Mouse (Mus musculus) forebrain, embryonic 15.5 days (tissue): ENCODE measurements around the gene Olfr66. TPM values are rescaled to one million over a fixed set of nuclear protein-coding genes. Genes with fewer than 3 reads are reported as not detected.

ENCODE experiments used
- ATAC-seq: fragments of 200-750 bp; cut with Nextera tagmentation; replicated peaks from 2 replicates; pipeline ENCODE4 v1.8.0; 2017; ENCODE audit warnings: mild to moderate bottlenecking, moderate TSS enrichment, moderate library complexity
- H3K27ac ChIP-seq: fragments of 300-500 bp; sonication (generic); replicated peaks from 2 replicates; pipeline ENCODE4 v1.5.1; 2015; ENCODE audit warnings: mild to moderate bottlenecking, inconsistent platforms
- H3K27me3 ChIP-seq: fragments of 300-500 bp; sonication (generic); 2 replicates; pipeline ENCODE4 v1.6.1; 2015; ENCODE audit warnings: inconsistent platforms
- H3K36me3 ChIP-seq: fragments of 300-500 bp; sonication (generic); 2 replicates; pipeline ENCODE4 v1.6.1; 2015; ENCODE audit warnings: mild to moderate bottlenecking, inconsistent platforms
- H3K4me1 ChIP-seq: fragments of 300-500 bp; sonication (generic); 2 replicates; pipeline ENCODE4 v1.6.1; 2015; ENCODE audit warnings: inconsistent platforms
- H3K4me2 ChIP-seq: fragments of 300-500 bp; sonication (generic); replicated peaks from 2 replicates; pipeline ENCODE4 v1.6.1; 2015; ENCODE audit warnings: mild to moderate bottlenecking, inconsistent platforms
- H3K4me3 ChIP-seq: fragments of 300-500 bp; sonication (generic); 2 replicates; pipeline ENCODE4 v1.5.1; 2015; ENCODE audit warnings: mild to moderate bottlenecking, inconsistent platforms
- H3K9ac ChIP-seq: fragments of 300-500 bp; sonication (generic); replicated peaks from 2 replicates; pipeline ENCODE4 v1.6.1; 2015; ENCODE audit warnings: mild to moderate bottlenecking, inconsistent platforms
- H3K9me3 ChIP-seq: fragments of 300-500 bp; sonication (generic); 2 replicates; pipeline ENCODE4 v1.6.1; 2016; ENCODE audit warnings: inconsistent platforms
- WGBS: fragments of 180-500 bp; shearing (Covaris S2); methylation state at CpG from one replicate; pipeline ENCODE4 v1.1.7; 2015; ENCODE audit warnings: mixed read lengths; 5-methylcytosine and 5-hydroxymethylcytosine counted together
- polyA plus RNA-seq: library from polyadenylated mRNA; unstranded; fragments of >200 nt; fragmentation: Nextera tagmentation; extraction: Ambion mirVana; gene quantifications from 2 replicates; pipeline ENCODE4 v1.2.1, GENCODE M21; 2015

Olfr66 gene
- polyA plus RNA-seq: not detected in 2 replicates

GRCm38 (mm10) chr7:103886152-103886551 lies at the start of gene Olfr66:
Olfr66 (minus strand) TSS chr7:103886252.
- H3K27me3 ChIP-seq: no peaks in the 10 kb centered on the region
- no peak within 1 kb of the TSS for H3K4me3 ChIP-seq
- no peak within 1 kb of the TSS for H3K9ac ChIP-seq
- no peak for ATAC-seq
- no peak within 1 kb of the TSS for H3K27ac ChIP-seq
- no peaks in the 10 kb centered on the region for H3K36me3 ChIP-seq
- H3K4me2 ChIP-seq: no peak within 1 kb of the TSS
- no peaks in the 10 kb centered on the region for H3K9me3 ChIP-seq
- H3K4me1 ChIP-seq: no peaks in the 10 kb centered on the region

DNA sequence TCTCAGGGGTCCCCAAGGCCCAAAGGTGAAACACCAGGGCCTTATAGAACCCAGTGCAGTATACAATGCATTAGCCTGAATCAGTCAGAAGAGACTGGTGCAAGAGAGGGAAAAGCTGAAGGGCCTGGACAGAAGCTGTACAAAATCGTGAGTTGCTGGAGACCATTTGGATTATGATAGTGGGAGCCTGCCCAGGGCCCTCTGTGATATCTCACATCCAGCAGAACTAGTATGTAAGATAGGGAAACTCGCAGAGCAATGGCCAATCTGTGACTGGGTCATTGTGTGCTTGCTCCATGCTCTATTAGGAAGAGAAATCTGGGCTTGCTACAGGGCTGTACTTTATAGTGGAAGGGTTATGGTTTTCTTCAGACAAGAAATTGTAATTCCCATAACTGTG lies 48.2 kb upstream of the Olfr66 start, which contains the start of gene Olfr632:
TSS of gene Olfr632 (plus strand) at position 84 of the 400 bp plus-strand sequence.
- Histone ChIP-seq H3K9me3 (no peaks in the 10 kb centered on the region), H3K4me3 (no peak within 1 kb of the TSS), H3K27me3 (no peaks in the 10 kb centered on the region), H3K4me1 (no peaks in the 10 kb centered on the region), H3K9ac (no peak within 1 kb of the TSS), H3K36me3 (no peaks in the 10 kb centered on the region), H3K27ac (no peak within 1 kb of the TSS), H3K4me2 (no peak within 1 kb of the TSS)
- 77% methylated on average over 2 of the region's 2 CpGs for WGBS
- ATAC-seq: no peak

DNA sequence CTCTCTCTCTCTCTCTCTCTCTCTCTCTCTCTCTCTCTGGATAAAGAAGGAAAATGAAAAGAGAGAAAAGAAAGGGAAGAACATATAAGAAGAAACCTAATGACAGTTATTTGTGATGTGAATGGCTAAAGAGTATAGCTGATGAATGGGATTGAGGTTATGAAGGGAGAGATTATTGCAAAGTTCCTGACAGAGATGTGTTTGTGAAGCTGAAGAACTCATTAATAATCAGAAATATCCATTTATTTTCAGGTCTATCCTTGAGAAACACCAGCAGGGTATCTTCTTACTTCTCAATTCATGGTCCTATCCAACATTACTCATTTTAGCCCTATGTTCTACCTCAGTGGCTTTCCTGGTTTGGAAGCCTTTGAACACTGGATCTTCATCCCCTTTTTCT lies 42.5 kb upstream of the Olfr66 start, which contains the start of gene Olfr631:
TSS of gene Olfr631 (plus strand) at position 301 of the 400 bp plus-strand sequence.
- H3K36me3 ChIP-seq: no peaks in the 10 kb centered on the region
- no peak within 1 kb of the TSS for H3K9ac ChIP-seq
- no peak for ATAC-seq
- H3K4me3 ChIP-seq: no peak within 1 kb of the TSS
- no peak within 1 kb of the TSS for H3K4me2 ChIP-seq
- H3K27ac ChIP-seq: no peak within 1 kb of the TSS
- H3K9me3 ChIP-seq: no peaks in the 10 kb centered on the region
- no peaks in the 10 kb centered on the region for H3K4me1 ChIP-seq
- no peaks in the 10 kb centered on the region for H3K27me3 ChIP-seq

DNA sequence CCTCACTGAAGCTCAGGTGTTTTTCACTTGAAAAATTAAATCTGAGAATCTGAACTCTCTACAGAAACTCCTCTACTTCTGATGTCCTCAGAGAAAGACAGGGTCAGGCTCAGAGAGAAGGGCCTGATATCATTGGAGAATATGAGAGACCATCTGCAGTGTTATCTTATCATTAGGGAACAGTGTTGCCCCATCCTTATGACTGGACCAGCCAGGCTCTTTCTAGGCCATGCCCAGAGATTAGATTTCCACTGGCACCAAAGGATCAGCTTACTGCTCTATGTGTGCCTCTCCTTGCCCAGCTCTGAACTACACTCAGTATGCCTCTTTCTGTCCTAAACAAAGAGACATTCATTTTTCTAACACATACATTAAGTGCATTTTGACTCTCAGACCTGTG lies 29.3 kb upstream of the Olfr66 start:
- H3K27ac ChIP-seq: no peak overlapping the region
- no peak for ATAC-seq
- no peak overlapping the region for H3K4me2 ChIP-seq
- H3K9me3 ChIP-seq: no peaks in the 10 kb centered on the region
- no peaks in the 10 kb centered on the region for H3K27me3 ChIP-seq
- no peaks in the 10 kb centered on the region for H3K4me1 ChIP-seq
- H3K9ac ChIP-seq: no peak overlapping the region
- H3K36me3 ChIP-seq: no peaks in the 10 kb centered on the region
- no peak overlapping the region for H3K4me3 ChIP-seq

DNA sequence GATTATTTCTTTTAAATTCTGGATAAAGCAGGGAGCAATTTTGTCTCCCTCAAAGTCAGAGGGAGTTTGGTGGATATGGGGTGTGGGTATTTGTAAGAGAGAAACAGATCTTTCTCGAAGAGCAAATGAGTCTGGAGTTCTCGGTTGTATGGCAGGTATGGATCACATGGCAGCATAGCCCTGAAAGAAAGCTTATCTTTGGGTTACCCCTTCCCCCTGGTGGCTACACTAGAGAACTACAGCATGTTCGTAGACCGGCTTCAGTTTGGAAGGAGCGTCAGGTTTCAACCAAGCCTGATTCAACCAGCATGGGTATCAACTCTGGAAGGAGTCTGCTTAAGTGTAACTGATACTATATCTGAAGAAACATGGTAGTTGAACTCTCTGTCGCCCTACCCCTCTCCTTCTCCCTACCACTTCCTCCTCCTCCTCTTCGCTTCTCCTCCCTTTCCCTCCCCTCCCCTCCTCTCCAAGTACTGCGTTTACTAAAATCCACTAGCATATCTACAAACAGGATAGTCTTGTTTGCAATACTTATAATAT lies 27.0 kb upstream of the Olfr66 start:
- H3K4me1 ChIP-seq: no peaks in the 10 kb centered on the region
- H3K27ac ChIP-seq: no peak overlapping the region
- ATAC-seq: no peak
- no peaks in the 10 kb centered on the region for H3K36me3 ChIP-seq
- no peak overlapping the region for H3K4me3 ChIP-seq
- H3K27me3 ChIP-seq: no peaks in the 10 kb centered on the region
- H3K4me2 ChIP-seq: no peak overlapping the region
- no peak overlapping the region for H3K9ac ChIP-seq
- no peaks in the 10 kb centered on the region for H3K9me3 ChIP-seq
- WGBS: 47% methylated on average over 8 of the region's 8 CpGs

DNA sequence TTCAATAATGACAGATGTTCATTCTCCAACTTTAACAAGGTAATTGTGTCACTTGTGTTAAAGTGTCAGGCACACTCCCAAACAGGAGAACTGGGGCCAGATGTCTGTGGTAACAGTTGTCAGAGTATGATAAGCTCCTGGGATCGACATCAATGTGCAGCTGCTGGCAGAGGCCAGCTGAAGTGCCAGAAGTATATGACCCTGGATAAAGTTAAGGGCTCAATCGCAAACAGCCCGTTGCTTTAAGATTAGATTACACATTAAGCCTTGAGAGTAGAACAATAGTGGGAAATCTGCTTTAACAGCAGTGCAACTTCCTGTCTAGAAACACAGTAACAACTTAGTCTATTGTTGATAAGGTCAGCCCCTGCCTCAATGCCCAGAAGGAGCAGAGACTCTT lies 24.0 kb upstream of the Olfr66 start:
- Histone ChIP-seq H3K9ac (no peak overlapping the region), H3K4me2 (no peak overlapping the region), H3K36me3 (no peaks in the 10 kb centered on the region), H3K9me3 (no peaks in the 10 kb centered on the region), H3K27ac (no peak overlapping the region), H3K27me3 (no peaks in the 10 kb centered on the region), H3K4me1 (no peaks in the 10 kb centered on the region), H3K4me3 (no peak overlapping the region)
- no peak for ATAC-seq
- WGBS: 65% methylated on average over 3 of the region's 3 CpGs

GRCm38 (mm10) chr7:103903187-103903586 lies 17.1 kb upstream of the Olfr66 start, which contains the start of gene Olfr65:
Olfr65 (plus strand) TSS chr7:103903487.
- H3K27ac ChIP-seq: no peak within 1 kb of the TSS
- ATAC-seq: no peak
- no peak within 1 kb of the TSS for H3K9ac ChIP-seq
- no peak within 1 kb of the TSS for H3K4me3 ChIP-seq
- no peak within 1 kb of the TSS for H3K4me2 ChIP-seq
- no peaks in the 10 kb centered on the region for H3K4me1 ChIP-seq
- H3K27me3 ChIP-seq: no peaks in the 10 kb centered on the region
- H3K9me3 ChIP-seq: no peaks in the 10 kb centered on the region
- no peaks in the 10 kb centered on the region for H3K36me3 ChIP-seq
- WGBS: 90% methylated on average over 2 of the region's 2 CpGs

- no peak within 1 kb of the TSS for H3K4me2 ChIP-seq
- H3K36me3 ChIP-seq: no peaks in the 10 kb centered on the region
- no peak for ATAC-seq
- H3K9ac ChIP-seq: no peak within 1 kb of the TSS
- no peaks in the 10 kb centered on the region for H3K9me3 ChIP-seq
- H3K4me1 ChIP-seq: no peaks in the 10 kb centered on the region
- WGBS: 86% methylated on average over 1 of the region's 1 CpGs
- no peak within 1 kb of the TSS for H3K4me3 ChIP-seq
- no peaks in the 10 kb centered on the region for H3K27me3 ChIP-seq
- H3K27ac ChIP-seq: no peak within 1 kb of the TSS
These were observed 8.3 kb upstream of the Olfr66 start, which contains the start of gene Olfr64 for GRCm38 (mm10) chr7:103894385-103894784. Olfr64 (minus strand) TSS chr7:103894485.

GRCm38 (mm10) chr7:103877093-103877492 lies 9.0 kb downstream of the Olfr66 start:
- Histone ChIP-seq H3K4me1 (no peaks in the 10 kb centered on the region), H3K9me3 (no peaks in the 10 kb centered on the region), H3K27ac (no peak overlapping the region), H3K36me3 (no peaks in the 10 kb centered on the region), H3K4me2 (no peak overlapping the region), H3K4me3 (no peak overlapping the region), H3K27me3 (no peaks in the 10 kb centered on the region), H3K9ac (no peak overlapping the region)
- WGBS: 78% methylated on average over 2 of the region's 2 CpGs
- no peak for ATAC-seq

DNA sequence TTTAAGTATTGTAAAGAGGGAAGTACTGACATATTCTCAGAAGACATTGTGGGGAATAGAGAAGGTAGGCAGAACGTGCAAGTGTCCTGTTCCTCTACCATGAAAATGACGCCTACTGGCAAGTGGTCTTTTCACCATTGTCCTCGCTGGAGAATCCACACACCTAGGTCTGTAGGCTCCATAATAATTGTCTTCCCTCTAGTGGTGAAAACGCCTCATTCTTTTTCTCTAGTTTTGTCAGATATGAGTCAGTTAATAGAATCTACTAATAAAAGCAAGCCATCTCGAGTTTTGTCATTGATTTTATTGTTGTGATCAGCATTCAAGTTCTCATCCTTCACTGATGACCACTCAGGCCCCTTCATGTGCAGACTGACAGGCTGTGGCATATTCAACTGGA lies 11.6 kb downstream of the Olfr66 start:
- WGBS: 50% methylated on average over 5 of the region's 5 CpGs
- Histone ChIP-seq H3K9ac (no peak overlapping the region), H3K4me2 (no peak overlapping the region), H3K36me3 (no peaks in the 10 kb centered on the region), H3K27me3 (no peaks in the 10 kb centered on the region), H3K27ac (no peak overlapping the region), H3K9me3 (no peaks in the 10 kb centered on the region), H3K4me3 (no peak overlapping the region), H3K4me1 (no peaks in the 10 kb centered on the region)
- no peak for ATAC-seq

GRCm38 (mm10) chr7:103873064-103873463 lies 13.0 kb downstream of the Olfr66 start:
- no peak for ATAC-seq
- no peak overlapping the region for H3K27ac ChIP-seq
- WGBS: 9% methylated on average over 1 of the region's 1 CpGs

GRCm38 (mm10) chr7:103870667-103871066 lies 15.4 kb downstream of the Olfr66 start:
- no peaks in the 10 kb centered on the region for H3K4me1 ChIP-seq
- no peak overlapping the region for H3K4me3 ChIP-seq
- no peaks in the 10 kb centered on the region for H3K36me3 ChIP-seq
- H3K9ac ChIP-seq: no peak overlapping the region
- H3K9me3 ChIP-seq: no peaks in the 10 kb centered on the region
- H3K27me3 ChIP-seq: no peaks in the 10 kb centered on the region
- H3K27ac ChIP-seq: no peak overlapping the region
- H3K4me2 ChIP-seq: no peak overlapping the region
- ATAC-seq: no peak

More at GRCm38 (mm10) chr7:103873064-103873463, 13.0 kb downstream of the Olfr66 start:
- Histone ChIP-seq H3K4me1 (no peaks in the 10 kb centered on the region), H3K36me3 (no peaks in the 10 kb centered on the region), H3K9me3 (no peaks in the 10 kb centered on the region), H3K9ac (no peak overlapping the region), H3K27me3 (no peaks in the 10 kb centered on the region), H3K4me2 (no peak overlapping the region), H3K4me3 (no peak overlapping the region)

- no peak overlapping the region for H3K27ac ChIP-seq
- H3K4me2 ChIP-seq: no peak overlapping the region
- no peak for ATAC-seq
- no peak overlapping the region for H3K4me3 ChIP-seq
- no peaks in the 10 kb centered on the region for H3K36me3 ChIP-seq
- no peaks in the 10 kb centered on the region for H3K27me3 ChIP-seq
- H3K9me3 ChIP-seq: no peaks in the 10 kb centered on the region
- H3K4me1 ChIP-seq: no peaks in the 10 kb centered on the region
- no peak overlapping the region for H3K9ac ChIP-seq
These were observed 20.3 kb downstream of the Olfr66 start for GRCm38 (mm10) chr7:103865716-103866115.
